Mouse (Mus musculus): ENCODE measurements around the gene Apc2.

DNA sequence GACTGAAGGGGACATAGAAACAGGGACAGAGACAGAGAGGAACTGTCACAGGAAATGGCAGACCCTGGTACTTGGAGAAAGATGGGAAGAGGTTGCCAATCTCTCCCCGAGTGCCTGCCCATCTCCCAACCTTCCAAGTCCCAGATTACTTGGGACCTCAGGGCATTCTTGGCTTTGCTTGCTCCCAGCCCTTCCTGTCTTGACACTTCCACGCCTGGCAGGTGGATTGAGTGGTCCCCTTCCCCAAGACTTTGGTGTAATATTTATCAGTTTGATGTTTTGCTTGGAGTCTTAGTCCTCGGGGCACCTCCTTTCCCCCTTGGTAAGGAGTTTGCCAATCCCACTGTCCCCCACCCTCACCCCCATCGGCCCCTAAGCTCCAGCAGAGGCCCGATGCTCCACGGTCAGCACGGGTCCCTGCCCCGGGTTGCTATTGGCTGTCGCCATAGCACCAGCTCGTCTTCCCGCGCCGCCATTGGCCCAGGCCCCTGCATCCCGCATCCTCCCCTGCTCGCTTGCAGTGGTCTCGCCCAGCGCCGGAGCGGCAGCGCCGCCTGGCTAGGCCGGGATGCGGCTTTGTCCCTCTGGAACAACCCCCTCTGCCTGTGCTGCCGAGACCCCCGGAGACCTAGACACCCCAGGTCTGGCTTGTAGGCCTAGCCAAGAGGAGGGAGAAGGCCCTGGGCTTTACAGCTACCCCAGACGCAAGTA, 2.9 kb downstream of the Apc2 start:
- TF ChIP-seq CTCF (IDR thresholded peaks at IDR 0.05; ENCODE audit: low read depth) (no peak), EP300 (IDR thresholded peaks at IDR 0.05; ENCODE audit: low read depth) (no peak)
